Mouse (Mus musculus): ENCODE measurements at regions not wholly inside any gene's neighbourhood (a gene's known extent, or its start where the extent isn't known, plus 50 kb on each side); places are given as distances from the start of the nearest gene placed in this dataset.
"Not testable (repeated sequence)": the region's sequence is repeated elsewhere in the genome, so short reads cannot be mapped to it uniquely, and the experiment has no call there.

DNA sequence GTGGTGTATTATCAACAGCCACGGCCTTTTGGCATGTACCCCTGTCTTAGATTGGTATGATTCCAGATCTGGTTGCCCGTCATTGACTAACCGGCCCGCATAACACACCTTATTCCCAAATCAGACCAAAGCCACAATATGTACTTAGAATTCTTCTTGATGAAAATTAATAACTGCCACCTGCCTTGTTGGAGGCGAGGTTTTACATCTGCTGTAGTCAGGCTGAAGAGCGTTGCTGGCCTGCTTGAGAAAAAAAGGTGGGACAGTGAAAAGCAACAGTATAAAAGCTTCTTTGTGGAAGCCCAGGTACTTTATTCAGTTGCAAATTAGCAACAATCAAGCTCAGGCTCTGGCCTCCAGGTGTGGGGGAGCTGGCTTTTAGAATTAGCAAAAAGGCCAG is 223.6 kb upstream of the Car8 start:
- H3K4me1 ChIP-seq (ENCODE audit: control insufficient read depth, insufficient read depth, low read length); H3K4me3 ChIP-seq (ENCODE audit: insufficient read depth, low read length); H3K27ac ChIP-seq (ENCODE audit: insufficient read depth, low read depth, low read length): not testable (repeated sequence)

DNA sequence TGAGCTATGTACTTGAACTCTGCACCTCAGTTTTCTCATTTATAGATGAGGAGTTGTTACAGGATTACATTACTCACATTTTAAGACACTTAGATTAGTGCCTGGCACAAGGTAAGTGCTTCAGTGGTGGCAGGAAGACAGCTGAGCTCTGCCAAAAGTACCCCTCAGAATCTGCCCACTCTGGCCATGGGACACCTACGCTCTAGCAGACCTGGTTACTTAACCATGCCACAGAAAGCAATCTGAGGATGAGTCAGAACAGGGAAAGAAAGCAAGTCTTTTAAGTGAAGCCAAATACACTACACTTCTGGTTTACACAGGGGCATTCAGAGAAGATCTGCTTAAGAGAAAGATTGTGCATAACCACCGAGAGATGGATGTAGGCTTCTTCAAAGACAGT is 215.5 kb upstream of the Car8 start:
- TF ChIP-seq POLR2A (IDR thresholded peaks at IDR 0.05; ENCODE audit: borderline replicate concordance, low read depth, low read length) (no peak), CTCF (IDR thresholded peaks at IDR 0.05; ENCODE audit: low read depth, low read length) (no peak)

GRCm38 (mm10) chr4:8432393-8432792 is 193.6 kb upstream of the Car8 start:
- TF ChIP-seq POLR2A (IDR thresholded peaks at IDR 0.05; ENCODE audit: borderline replicate concordance, low read depth, low read length): no peak
- TF ChIP-seq CTCF (IDR thresholded peaks at IDR 0.05; ENCODE audit: low read depth, low read length): 0 out of 2 replicates have a peak, but pooled peaks have one; percentile 37
- no peaks in the 10 kb centered on the region for H3K4me1 ChIP-seq (ENCODE audit: control insufficient read depth, insufficient read depth, low read length)
- H3K27ac ChIP-seq (ENCODE audit: insufficient read depth, low read depth, low read length): no peak overlapping the region
- H3K4me3 ChIP-seq (ENCODE audit: insufficient read depth, low read length): no peak overlapping the region

More for the DNA sequence above, 215.5 kb upstream of the Car8 start:
- Histone ChIP-seq H3K27ac (ENCODE audit: insufficient read depth, low read depth, low read length) (no peak overlapping the region), H3K4me1 (ENCODE audit: control insufficient read depth, insufficient read depth, low read length) (no peaks in the 10 kb centered on the region), H3K4me3 (ENCODE audit: insufficient read depth, low read length) (no peak overlapping the region)

DNA sequence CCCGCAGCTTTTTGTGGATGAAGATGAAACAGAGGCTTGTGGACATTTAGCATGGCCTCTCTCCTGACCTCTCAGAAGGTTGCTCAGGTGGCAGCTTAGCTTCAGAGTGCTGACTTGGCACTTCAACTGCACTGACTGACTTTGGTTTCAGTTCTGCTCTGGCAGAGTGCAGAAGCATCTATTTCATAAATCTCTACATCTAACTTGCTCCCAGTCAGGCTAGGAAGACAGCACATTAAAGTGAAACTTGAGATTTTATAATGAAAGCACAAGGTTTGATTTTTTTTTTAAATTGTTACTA is 192.1 kb upstream of the Car8 start:
- no peak for TF ChIP-seq CTCF (IDR thresholded peaks at IDR 0.05; ENCODE audit: low read depth, low read length)
- Histone ChIP-seq H3K27ac (ENCODE audit: insufficient read depth, low read depth, low read length) (no peak overlapping the region), H3K4me3 (ENCODE audit: insufficient read depth, low read length) (no peak overlapping the region), H3K4me1 (ENCODE audit: control insufficient read depth, insufficient read depth, low read length) (no peaks in the 10 kb centered on the region)

DNA sequence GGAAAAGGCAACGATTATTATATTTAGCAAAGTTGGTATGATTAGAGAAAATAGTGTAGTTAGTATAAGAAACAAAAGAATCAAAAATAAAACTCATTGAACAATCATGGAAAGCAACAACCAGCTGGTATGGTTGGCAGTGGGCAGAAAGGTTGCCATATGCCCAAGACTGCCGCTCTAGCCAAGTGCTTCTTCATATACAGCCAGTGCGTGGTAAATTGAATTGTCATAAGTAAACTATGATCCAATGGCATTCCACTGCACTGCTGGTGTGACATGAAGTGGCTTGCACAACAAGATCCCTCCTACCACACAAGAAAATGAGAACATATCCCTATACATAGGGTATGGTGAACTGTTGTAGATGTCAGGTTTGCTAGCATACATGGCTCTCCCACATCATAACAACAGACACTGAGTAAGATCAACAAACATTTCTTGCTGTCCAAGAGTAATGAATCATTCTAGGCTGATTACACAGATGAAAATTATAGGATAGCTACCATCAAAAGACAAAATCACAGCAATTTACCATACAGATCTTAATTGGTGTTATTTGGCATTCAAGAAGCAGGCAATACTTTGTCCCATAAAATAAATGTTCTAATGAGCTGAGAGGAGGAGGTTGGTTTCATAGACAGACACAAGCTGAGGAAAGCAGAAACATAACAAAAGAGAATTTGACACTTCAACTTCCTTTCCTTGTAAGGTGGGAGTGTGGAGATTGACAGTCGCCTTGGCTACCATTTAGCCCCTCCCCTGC is 191.6 kb upstream of the Car8 start:
- no peak overlapping the region for H3K27ac ChIP-seq (ENCODE audit: insufficient read depth, low read depth, low read length)
- no peaks in the 10 kb centered on the region for H3K4me1 ChIP-seq (ENCODE audit: control insufficient read depth, insufficient read depth, low read length)
- no peak overlapping the region for H3K4me3 ChIP-seq (ENCODE audit: insufficient read depth, low read length)
- TF ChIP-seq CTCF (IDR thresholded peaks at IDR 0.05; ENCODE audit: low read depth, low read length) (no peak), POLR2A (IDR thresholded peaks at IDR 0.05; ENCODE audit: borderline replicate concordance, low read depth, low read length) (no peak)

DNA sequence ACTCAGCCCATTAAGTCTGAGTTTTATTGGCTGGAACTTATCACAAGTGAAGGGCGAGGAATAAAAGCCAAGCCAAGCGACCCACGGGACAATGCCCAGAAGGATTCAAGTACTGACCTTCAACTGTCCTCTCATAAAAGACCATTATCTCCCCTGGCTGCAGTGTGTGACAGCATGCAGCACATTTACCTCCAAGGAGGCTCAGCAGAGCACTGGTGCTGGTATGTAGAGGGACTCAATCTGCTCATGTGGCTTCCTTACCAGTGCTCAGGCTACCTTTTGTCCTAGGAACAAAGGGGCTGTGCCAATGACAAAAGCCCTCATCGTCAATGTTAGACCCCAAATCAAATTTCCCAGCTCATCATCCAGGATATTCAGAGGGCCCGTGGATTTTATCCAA is 190.9 kb upstream of the Car8 start:
- no peak overlapping the region for H3K27ac ChIP-seq (ENCODE audit: insufficient read depth, low read depth, low read length)
- H3K4me1 ChIP-seq (ENCODE audit: control insufficient read depth, insufficient read depth, low read length): no peaks in the 10 kb centered on the region
- TF ChIP-seq POLR2A (IDR thresholded peaks at IDR 0.05; ENCODE audit: borderline replicate concordance, low read depth, low read length): no peak
- TF ChIP-seq CTCF (IDR thresholded peaks at IDR 0.05; ENCODE audit: low read depth, low read length): no peak
- no peak overlapping the region for H3K4me3 ChIP-seq (ENCODE audit: insufficient read depth, low read length)

DNA sequence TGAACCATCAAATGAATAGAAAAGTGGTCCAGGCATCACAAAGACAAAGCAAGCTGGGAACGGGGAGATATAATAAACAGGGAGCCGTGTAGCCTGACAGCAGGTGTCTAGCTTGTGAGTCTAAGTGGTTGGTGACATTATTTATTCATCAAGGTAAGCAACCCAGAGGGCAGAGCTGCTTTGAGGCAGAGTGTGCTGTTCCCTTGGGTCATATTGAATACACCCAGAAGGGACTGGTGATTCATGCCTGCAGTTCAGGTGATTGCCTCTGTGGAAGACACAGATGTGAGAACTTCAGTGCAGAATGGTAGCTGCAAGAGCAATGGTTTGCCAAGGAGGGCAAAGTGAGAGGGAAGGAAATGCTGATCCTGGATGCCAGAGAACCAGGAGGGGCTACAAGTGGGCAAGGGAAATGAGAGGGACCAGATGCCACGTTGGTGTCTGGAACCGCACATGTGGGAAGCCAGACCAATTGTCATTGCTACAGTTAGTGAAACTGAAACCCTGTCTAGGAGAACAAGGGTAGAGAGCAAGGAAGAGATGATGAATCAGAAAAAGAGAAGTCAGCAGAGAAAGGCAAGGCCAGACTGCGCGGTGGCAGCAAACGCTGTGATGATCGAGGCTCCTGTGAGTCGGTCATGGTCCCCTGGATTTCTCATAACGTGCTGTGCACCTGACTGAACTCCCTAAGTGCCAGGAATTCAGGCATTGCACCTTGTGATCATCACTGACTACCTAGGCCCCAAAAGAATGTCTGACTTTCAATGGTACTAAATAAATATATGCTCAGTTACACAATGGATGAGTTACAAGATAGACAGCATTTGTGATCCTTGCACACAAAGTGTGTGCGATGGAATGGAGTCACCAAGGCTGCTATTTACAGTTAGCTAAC is 190.0 kb upstream of the Car8 start:
- Histone ChIP-seq H3K27ac (ENCODE audit: insufficient read depth, low read depth, low read length) (no peak overlapping the region), H3K4me3 (ENCODE audit: insufficient read depth, low read length) (no peak overlapping the region), H3K4me1 (ENCODE audit: control insufficient read depth, insufficient read depth, low read length) (no peaks in the 10 kb centered on the region)
- no peak for TF ChIP-seq POLR2A (IDR thresholded peaks at IDR 0.05; ENCODE audit: borderline replicate concordance, low read depth, low read length)
- TF ChIP-seq CTCF (IDR thresholded peaks at IDR 0.05; ENCODE audit: low read depth, low read length): no peak

GRCm38 (mm10) chr4:8427812-8428211 is 189.0 kb upstream of the Car8 start:
- Histone ChIP-seq H3K4me3 (ENCODE audit: insufficient read depth, low read length) (no peak overlapping the region), H3K4me1 (ENCODE audit: control insufficient read depth, insufficient read depth, low read length) (no peaks in the 10 kb centered on the region), H3K27ac (ENCODE audit: insufficient read depth, low read depth, low read length) (no peak overlapping the region)
- TF ChIP-seq CTCF (IDR thresholded peaks at IDR 0.05; ENCODE audit: low read depth, low read length) (no peak), POLR2A (IDR thresholded peaks at IDR 0.05; ENCODE audit: borderline replicate concordance, low read depth, low read length) (no peak)

GRCm38 (mm10) chr4:8423392-8424045 is 184.7 kb upstream of the Car8 start:
- no peak overlapping the region for H3K4me3 ChIP-seq (ENCODE audit: insufficient read depth, low read length)
- no peak overlapping the region for H3K27ac ChIP-seq (ENCODE audit: insufficient read depth, low read depth, low read length)
- TF ChIP-seq CTCF (IDR thresholded peaks at IDR 0.05; ENCODE audit: low read depth, low read length) (no peak), POLR2A (IDR thresholded peaks at IDR 0.05; ENCODE audit: borderline replicate concordance, low read depth, low read length) (no peak)
- no peaks in the 10 kb centered on the region for H3K4me1 ChIP-seq (ENCODE audit: control insufficient read depth, insufficient read depth, low read length)

DNA sequence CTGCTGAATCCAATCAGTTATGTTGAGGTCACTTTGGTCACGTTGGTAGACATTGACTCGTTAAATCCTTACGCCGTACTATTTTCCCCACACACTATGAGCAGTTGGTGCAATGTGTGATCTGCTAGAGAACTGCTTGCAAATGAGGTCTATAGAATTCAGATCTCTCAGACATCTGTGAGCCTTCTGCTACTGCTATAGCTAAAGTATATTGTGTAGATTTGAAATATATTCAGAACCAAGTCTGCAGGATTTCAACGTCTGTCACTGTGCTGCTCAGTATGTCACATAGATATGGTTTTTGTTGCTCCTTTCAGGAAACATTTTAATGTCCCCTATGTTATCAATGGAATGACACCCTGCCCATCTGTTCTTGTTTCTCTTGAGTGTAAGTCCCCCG is 182.4 kb upstream of the Car8 start:
- no peak overlapping the region for H3K27ac ChIP-seq (ENCODE audit: insufficient read depth, low read depth, low read length)
- no peak for TF ChIP-seq CTCF (IDR thresholded peaks at IDR 0.05; ENCODE audit: low read depth, low read length)
- no peak for TF ChIP-seq POLR2A (IDR thresholded peaks at IDR 0.05; ENCODE audit: borderline replicate concordance, low read depth, low read length)

More for the DNA sequence above, 182.4 kb upstream of the Car8 start:
- Histone ChIP-seq H3K4me1 (ENCODE audit: control insufficient read depth, insufficient read depth, low read length) (no peaks in the 10 kb centered on the region), H3K4me3 (ENCODE audit: insufficient read depth, low read length) (no peak overlapping the region)

All from bone marrow macrophage, adult 2 months (primary cell).